Mouse (Mus musculus): ENCODE measurements around the gene Pgm5. TPM values are rescaled to one million over a fixed set of nuclear protein-coding genes. Genes with fewer than 3 reads are reported as not detected.

Pgm5 gene
- total RNA-seq, 1 experiment: 3.0 TPM

- Histone ChIP-seq H3K4me3 (ENCODE audit: insufficient read depth in 1 of 2, low read depth in 1 of 2, low read length in 2 of 2, poor library complexity in 1 of 2, severe bottlenecking in 1 of 2) (no peak overlapping the region), H3K4me1 (ENCODE audit: control insufficient read depth in 2 of 2, insufficient read depth in 2 of 2, low read length in 2 of 2, poor library complexity in 1 of 2) (no peaks in the 10 kb centered on the region), H3K9me3 (ENCODE audit: control insufficient read depth, insufficient read depth, low read depth, low read length) (no peaks in the 10 kb centered on the region), H3K9ac (ENCODE audit: insufficient read depth, low read depth, low read length, poor library complexity, severe bottlenecking) (no peak overlapping the region), H3K36me3 (ENCODE audit: control insufficient read depth, insufficient read depth, low read length, poor library complexity, severe bottlenecking) (no peaks in the 10 kb centered on the region), H3K27ac (ENCODE audit: insufficient read depth, low read depth, low read length, poor library complexity, severe bottlenecking) (no peak overlapping the region)
- in situ Hi-C loops (cut with MboI; ENCODE audit: low sequenced_read_pairs in 2 of 2, unreplicated experiment in 2 of 2): no loop called here
- DNase-seq (ENCODE audit: low read depth, low spot score): no peak
- TF ChIP-seq CHD2 (IDR thresholded peaks at IDR 0.05; ENCODE audit: low read depth, low read length) (no peak), ZC3H11A (IDR thresholded peaks at IDR 0.05; ENCODE audit: borderline replicate concordance, low read depth, low read length) (no peak), HCFC1 (IDR thresholded peaks at IDR 0.05; ENCODE audit: borderline replicate concordance, insufficient read depth, low read length) (no peak), ZNF384 (IDR thresholded peaks at IDR 0.05; ENCODE audit: low read depth, low read length) (no peak), MAFK (IDR thresholded peaks at IDR 0.05; ENCODE audit: insufficient read depth, low read depth, low read length) (no peak)
Observed at GRCm38 (mm10) chr19:24636616-24637015, 225.0 kb downstream of the Pgm5 start.

- in situ Hi-C loops (cut with MboI; ENCODE audit: low sequenced_read_pairs in 2 of 2, unreplicated experiment in 2 of 2): no loop called here
- DNase-seq (ENCODE audit: low read depth, low spot score): peak; percentile 65
- H3K27ac ChIP-seq (ENCODE audit: insufficient read depth, low read depth, low read length, poor library complexity, severe bottlenecking): no peak overlapping the region
- H3K4me1 ChIP-seq (ENCODE audit: control insufficient read depth in 2 of 2, insufficient read depth in 2 of 2, low read length in 2 of 2, poor library complexity in 1 of 2): no peaks in the 10 kb centered on the region
- no peak overlapping the region for H3K9ac ChIP-seq (ENCODE audit: insufficient read depth, low read depth, low read length, poor library complexity, severe bottlenecking)
- no peaks in the 10 kb centered on the region for H3K36me3 ChIP-seq (ENCODE audit: control insufficient read depth, insufficient read depth, low read length, poor library complexity, severe bottlenecking)
- TF ChIP-seq HCFC1 (IDR thresholded peaks at IDR 0.05; ENCODE audit: borderline replicate concordance, insufficient read depth, low read length) (no peak), ZC3H11A (IDR thresholded peaks at IDR 0.05; ENCODE audit: borderline replicate concordance, low read depth, low read length) (peak; percentile 86; the same call in 1 of the 2 replicates), CHD2 (IDR thresholded peaks at IDR 0.05; ENCODE audit: low read depth, low read length) (no peak), MAFK (IDR thresholded peaks at IDR 0.05; ENCODE audit: insufficient read depth, low read depth, low read length) (no peak), ZNF384 (IDR thresholded peaks at IDR 0.05; ENCODE audit: low read depth, low read length) (no peak)
- H3K4me3 ChIP-seq (ENCODE audit: insufficient read depth in 1 of 2, low read depth in 1 of 2, low read length in 2 of 2, poor library complexity in 1 of 2, severe bottlenecking in 1 of 2): no peak overlapping the region
- no peaks in the 10 kb centered on the region for H3K9me3 ChIP-seq (ENCODE audit: control insufficient read depth, insufficient read depth, low read depth, low read length)
Observed at GRCm38 (mm10) chr19:24634602-24635001, 227.1 kb downstream of the Pgm5 start.

Other genes with a start within 250 kb of the Pgm5 start
- gene Tmem252, start 187.8 kb downstream of the Pgm5 start, total RNA-seq (2012; rRNA removed): 0.22 and 0.42 TPM in 2 replicates
- 88.4 and 144 TPM in 2 replicates for gene Gm10053, start 13.8 kb upstream of the Pgm5 start, total RNA-seq (2012; rRNA removed)
- not detected in 2 replicates for gene Foxd4, start 39.3 kb upstream of the Pgm5 start, total RNA-seq (2012; rRNA removed)
- 19.3 and 30.5 TPM in 2 replicates for gene Cbwd1, start 99.8 kb upstream of the Pgm5 start, total RNA-seq (2012; rRNA removed)
- 0.21 and 0.49 TPM in 2 replicates for gene Dock8, start 137.7 kb upstream of the Pgm5 start, total RNA-seq (2012; rRNA removed)

Data from ES-E14 (cell line).